Mouse (Mus musculus) kidney, embryonic 14.5 days (tissue): Measurements from ENCODE around the gene Shroom3. TPM values are rescaled to one million over a fixed set of nuclear protein-coding genes. Genes with fewer than 3 reads are reported as not detected.

Experiments
- ATAC-seq: fragments of 200-750 bp; cut with Nextera tagmentation; 2 replicates; pipeline ENCODE4 v1.8.0; 2017; ENCODE audit warnings: moderate number of reproducible peaks, mild to moderate bottlenecking, moderate TSS enrichment, moderate library complexity; ENCODE audit not compliant: low FRiP score, low TSS enrichment
- H3K27ac ChIP-seq: fragments of 300-500 bp; sonication (generic); 2 replicates; pipeline ENCODE4 v1.5.1; 2014; ENCODE audit warnings: low read depth, mild to moderate bottlenecking, low read length, moderate library complexity, mixed read lengths
- H3K27me3 ChIP-seq: fragments of 300-500 bp; sonication (generic); 2 replicates; pipeline ENCODE4 v1.6.1; 2014; ENCODE audit warnings: mild to moderate bottlenecking, low read length; ENCODE audit not compliant: control insufficient read depth, insufficient read depth
- H3K36me3 ChIP-seq: fragments of 300-500 bp; sonication (generic); 2 replicates; pipeline ENCODE4 v1.6.1; 2014; ENCODE audit warnings: low read length, mixed read lengths; ENCODE audit not compliant: control insufficient read depth, insufficient read depth
- H3K4me1 ChIP-seq: fragments of 300-500 bp; sonication (generic); 2 replicates; pipeline ENCODE4 v1.6.1; 2014; ENCODE audit warnings: low read length, mixed read lengths; ENCODE audit not compliant: control insufficient read depth, insufficient read depth
- H3K4me2 ChIP-seq: fragments of 300-500 bp; sonication (generic); replicated peaks from 2 replicates; pipeline ENCODE4 v1.6.1; 2014; ENCODE audit warnings: low read depth, mild to moderate bottlenecking, low read length
- H3K4me3 ChIP-seq: fragments of 300-500 bp; sonication (generic); 2 replicates; pipeline ENCODE4 v1.5.1; 2014; ENCODE audit warnings: mild to moderate bottlenecking, low read length
- H3K9ac ChIP-seq: fragments of 300-500 bp; sonication (generic); 2 replicates; pipeline ENCODE4 v1.6.1; 2014; ENCODE audit warnings: low read depth, mild to moderate bottlenecking, low read length, moderate library complexity
- H3K9me3 ChIP-seq: fragments of 300-500 bp; sonication (generic); 2 replicates; pipeline ENCODE4 v1.6.1; 2016; ENCODE audit warnings: low read length; ENCODE audit not compliant: control insufficient read depth
- WGBS: fragments of 180-500 bp; shearing (Covaris S2); extraction: QIAGEN DNeasy Blood & Tissue Kit; methylation state at CpG from one replicate; pipeline ENCODE4 v1.1.7; 2014; 5-methylcytosine and 5-hydroxymethylcytosine counted together
- polyA plus RNA-seq: library from polyadenylated mRNA; unstranded; fragments of >200 nt; fragmentation: Nextera tagmentation; extraction: Ambion mirVana; gene quantifications from 2 replicates; pipeline ENCODE4 v1.2.1, GENCODE M21; 2014

Gene Shroom3
- polyA plus RNA-seq, 1 experiment from 2014 or later, result 16.0 TPM

DNA sequence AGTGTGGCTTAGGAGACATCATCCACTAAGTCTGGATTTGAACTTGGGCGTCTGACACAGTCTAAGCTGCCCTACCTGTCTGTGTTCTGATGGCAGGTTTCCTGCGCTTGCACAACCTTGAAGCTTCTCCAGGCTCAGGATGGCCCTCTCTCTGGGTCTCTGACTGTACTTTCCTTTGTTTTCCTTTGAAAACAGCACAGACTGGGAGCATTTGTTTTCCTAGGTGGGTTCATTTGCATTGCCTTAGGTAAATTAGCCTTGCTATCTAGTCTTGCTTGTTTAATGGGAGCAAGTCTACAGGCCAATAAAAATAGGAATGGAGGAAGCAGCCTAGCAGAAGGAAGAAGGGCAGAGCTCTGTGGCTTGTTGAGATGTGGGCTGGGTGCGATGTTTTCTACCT is 114.7 kb downstream of the Shroom3 start:
- H3K9me3 ChIP-seq, result no peaks in the 10 kb centered on the region
- peaks cover 5% of the 10 kb centered on the region; the same call in 1 of the 2 replicates for H3K4me1 ChIP-seq
- no peak overlapping the region for H3K4me3 ChIP-seq
- WGBS, result 75% methylated on average over 3 of the region's 3 CpGs
- no peak overlapping the region for H3K4me2 ChIP-seq
- no peak overlapping the region for H3K9ac ChIP-seq
- no peaks in the 10 kb centered on the region for H3K27me3 ChIP-seq
- no peak for ATAC-seq
- H3K27ac ChIP-seq, result no peak overlapping the region
- no peaks in the 10 kb centered on the region for H3K36me3 ChIP-seq

- Histone ChIP-seq H3K27me3 (no peaks in the 10 kb centered on the region), H3K36me3 (no peaks in the 10 kb centered on the region), H3K4me1 (peaks cover 11% of the 10 kb centered on the region), H3K9me3 (no peaks in the 10 kb centered on the region), H3K27ac (no peak overlapping the region), H3K9ac (no peak overlapping the region), H3K4me2 (no peak overlapping the region), H3K4me3 (no peak overlapping the region)
- no peak for ATAC-seq
- WGBS, result 38% methylated on average over 7 of the region's 7 CpGs
Measured at GRCm38 (mm10) chr5:92804379-92804778, 121.1 kb downstream of the Shroom3 start.

- Histone ChIP-seq H3K4me1 (peaks cover 36% of the 10 kb centered on the region), H3K4me3 (peak overlapping the region; percentile 27), H3K27me3 (no peaks in the 10 kb centered on the region), H3K9me3 (no peaks in the 10 kb centered on the region), H3K27ac (peak overlapping the region; percentile 25; the same call in 1 of the 2 replicates), H3K9ac (peak overlapping the region; percentile 24; the same call in 1 of the 2 replicates), H3K4me2 (peak overlapping the region; percentile 48), H3K36me3 (no peaks in the 10 kb centered on the region)
- peak; percentile 87 for ATAC-seq
- 4% methylated on average over 28 of the region's 28 CpGs for WGBS
Measured at GRCm38 (mm10) chr5:92808503-92809415, 125.5 kb downstream of the Shroom3 start.

DNA sequence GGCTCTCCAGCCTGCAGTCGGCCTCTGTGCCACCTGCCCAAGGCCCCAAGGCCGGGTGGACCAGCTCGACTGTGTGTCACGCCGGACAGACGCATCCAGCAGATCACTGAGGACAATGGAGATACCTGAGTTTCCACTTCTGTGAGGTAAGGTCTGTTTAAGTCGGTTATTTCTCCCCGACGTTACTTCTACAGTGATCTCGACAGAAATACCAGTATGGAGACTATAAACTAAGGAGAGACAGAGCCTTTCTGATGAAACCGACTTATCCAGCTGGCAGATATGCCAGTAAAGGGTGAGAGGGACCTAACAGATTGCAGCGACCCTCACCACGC is 126.1 kb downstream of the Shroom3 start:
- ATAC-seq, result no peak
- WGBS, result 24% methylated on average over 13 of the region's 13 CpGs
- Histone ChIP-seq H3K4me2 (peak overlapping the region; percentile 48), H3K36me3 (no peaks in the 10 kb centered on the region), H3K27me3 (no peaks in the 10 kb centered on the region), H3K4me1 (peaks cover 33% of the 10 kb centered on the region), H3K4me3 (peak overlapping the region; percentile 27), H3K9me3 (no peaks in the 10 kb centered on the region), H3K27ac (peak overlapping the region; percentile 25; the same call in 1 of the 2 replicates), H3K9ac (no peak overlapping the region)

GRCm38 (mm10) chr5:92810922-92811533 is 127.8 kb downstream of the Shroom3 start:
- peak; percentile 36; the same call in 1 of the 2 replicates for ATAC-seq
- H3K36me3 ChIP-seq, result no peaks in the 10 kb centered on the region
- H3K27me3 ChIP-seq, result no peaks in the 10 kb centered on the region
- no peak overlapping the region for H3K9ac ChIP-seq
- peaks cover 33% of the 10 kb centered on the region for H3K4me1 ChIP-seq
- H3K4me2 ChIP-seq, result peak overlapping the region; percentile 12; the same call in 1 of the 2 replicates
- WGBS, result 15% methylated on average over 9 of the region's 9 CpGs
- H3K4me3 ChIP-seq, result no peak overlapping the region
- no peaks in the 10 kb centered on the region for H3K9me3 ChIP-seq
- no peak overlapping the region for H3K27ac ChIP-seq

DNA sequence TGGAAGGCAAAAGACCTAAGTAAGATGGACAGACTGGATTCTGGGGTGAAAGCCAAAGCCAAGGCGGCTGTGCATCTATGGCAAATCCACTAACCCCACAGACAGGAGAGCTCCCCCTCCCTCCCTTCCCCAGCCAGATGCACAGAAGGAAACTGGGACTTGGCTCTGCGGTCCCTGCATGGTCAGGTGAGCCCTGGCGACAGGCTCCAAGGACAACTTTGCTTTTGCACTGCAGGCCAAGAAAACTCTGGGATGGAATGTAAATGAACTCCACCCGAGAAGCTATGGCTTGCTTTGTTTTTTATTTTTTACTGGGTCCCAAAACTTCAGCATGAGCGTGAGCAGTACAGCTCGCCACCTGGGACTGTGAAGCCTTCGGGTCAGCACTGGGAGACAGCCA is 128.5 kb downstream of the Shroom3 start:
- Histone ChIP-seq H3K27ac (peak overlapping the region; percentile 31), H3K9ac (no peak overlapping the region), H3K4me2 (no peak overlapping the region), H3K27me3 (no peaks in the 10 kb centered on the region), H3K4me1 (peaks cover 33% of the 10 kb centered on the region), H3K4me3 (no peak overlapping the region), H3K36me3 (no peaks in the 10 kb centered on the region), H3K9me3 (no peaks in the 10 kb centered on the region)
- no peak for ATAC-seq
- 40% methylated on average over 7 of the region's 7 CpGs for WGBS

DNA sequence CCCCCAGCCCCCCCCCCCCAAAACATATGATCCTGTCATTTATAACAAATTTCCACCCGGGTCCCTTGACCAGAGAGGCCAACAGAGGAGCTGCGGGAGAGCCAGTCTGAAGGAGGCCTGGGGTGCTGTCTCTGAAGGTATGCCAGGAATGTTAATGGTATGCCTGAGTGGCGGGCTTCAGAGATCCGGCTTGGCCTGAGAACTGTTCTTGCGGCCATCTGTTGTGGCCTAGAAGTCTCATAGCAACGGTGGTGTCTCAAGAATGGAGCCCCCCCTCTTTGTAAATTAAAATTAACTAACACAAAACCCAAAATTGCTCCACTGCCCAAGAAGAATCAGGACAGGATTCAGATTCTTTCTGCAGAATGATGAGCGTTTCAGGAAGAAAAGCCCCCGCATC is 129.7 kb downstream of the Shroom3 start:
- H3K4me3 ChIP-seq, result no peak overlapping the region
- H3K27me3 ChIP-seq, result no peaks in the 10 kb centered on the region
- H3K9ac ChIP-seq, result no peak overlapping the region
- peaks cover 33% of the 10 kb centered on the region for H3K4me1 ChIP-seq
- no peaks in the 10 kb centered on the region for H3K9me3 ChIP-seq
- no peak overlapping the region; the same call in 1 of the 2 replicates for H3K27ac ChIP-seq
- ATAC-seq, result peak; percentile 61
- 12% methylated on average over 8 of the region's 8 CpGs for WGBS
- H3K4me2 ChIP-seq, result no peak overlapping the region
- H3K36me3 ChIP-seq, result no peaks in the 10 kb centered on the region

DNA sequence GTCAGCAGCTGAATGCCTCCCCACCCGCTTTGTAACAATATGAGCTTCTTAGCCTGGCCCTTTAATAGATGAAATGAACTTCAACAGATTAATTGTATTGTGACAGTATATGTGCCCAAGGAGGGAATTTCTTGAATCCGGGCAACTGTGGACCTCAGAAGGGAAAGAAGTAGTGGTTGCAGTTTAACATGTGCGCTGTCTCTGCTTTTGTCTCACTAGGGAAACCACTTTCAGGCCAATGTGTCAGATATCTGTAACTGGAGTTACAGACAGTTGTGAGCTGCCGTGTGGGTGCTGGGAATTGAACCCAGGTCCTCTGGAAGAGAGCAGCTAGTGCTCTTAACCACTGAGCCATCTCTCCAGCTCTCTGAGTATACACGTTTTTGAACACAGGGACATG is 130.3 kb downstream of the Shroom3 start:
- no peak overlapping the region for H3K27ac ChIP-seq
- 83% methylated on average over 5 of the region's 5 CpGs for WGBS
- no peak for ATAC-seq

GRCm38 (mm10) chr5:92814621-92815020 is 131.4 kb downstream of the Shroom3 start:
- Histone ChIP-seq H3K4me2 (no peak overlapping the region), H3K36me3 (no peaks in the 10 kb centered on the region), H3K27ac (no peak overlapping the region), H3K9me3 (no peaks in the 10 kb centered on the region), H3K9ac (no peak overlapping the region), H3K4me3 (no peak overlapping the region), H3K27me3 (no peaks in the 10 kb centered on the region), H3K4me1 (peaks cover 26% of the 10 kb centered on the region)
- WGBS, result 78% methylated on average over 3 of the region's 3 CpGs
- no peak for ATAC-seq

More for the DNA sequence above, 130.3 kb downstream of the Shroom3 start:
- Histone ChIP-seq H3K27me3 (no peaks in the 10 kb centered on the region), H3K36me3 (no peaks in the 10 kb centered on the region), H3K4me3 (no peak overlapping the region), H3K4me1 (peaks cover 28% of the 10 kb centered on the region), H3K9me3 (no peaks in the 10 kb centered on the region), H3K9ac (no peak overlapping the region), H3K4me2 (no peak overlapping the region)
